Mouse (Mus musculus): Measurements from ENCODE around the gene Atp6v1fnb.

The Atp6v1fnb gene

DNA sequence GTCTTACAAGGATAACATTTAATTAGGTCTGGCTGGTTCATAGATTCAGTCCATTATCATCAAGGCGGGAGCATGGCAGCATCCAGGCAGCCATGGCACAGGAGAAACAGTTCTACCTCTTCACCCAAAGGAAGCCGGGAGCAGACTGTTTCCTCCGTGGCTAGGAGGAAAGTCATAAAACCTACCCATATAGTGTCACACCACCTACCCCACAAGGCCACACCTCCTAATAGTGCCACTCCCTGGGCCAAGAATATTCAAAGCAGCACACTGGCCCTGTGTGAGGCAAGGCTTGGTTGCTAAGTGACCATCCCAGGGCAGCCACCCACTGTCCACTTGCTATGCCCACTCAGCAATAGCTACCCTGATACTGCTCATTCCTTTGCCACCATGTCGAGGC is at the start of gene Atp6v1fnb:
Gene Atp6v1fnb (plus strand): TSS at position 301 of the 400 bp plus-strand sequence.
- DNase-seq (ENCODE audit: extremely low spot score, low spot score): no peak

DNA sequence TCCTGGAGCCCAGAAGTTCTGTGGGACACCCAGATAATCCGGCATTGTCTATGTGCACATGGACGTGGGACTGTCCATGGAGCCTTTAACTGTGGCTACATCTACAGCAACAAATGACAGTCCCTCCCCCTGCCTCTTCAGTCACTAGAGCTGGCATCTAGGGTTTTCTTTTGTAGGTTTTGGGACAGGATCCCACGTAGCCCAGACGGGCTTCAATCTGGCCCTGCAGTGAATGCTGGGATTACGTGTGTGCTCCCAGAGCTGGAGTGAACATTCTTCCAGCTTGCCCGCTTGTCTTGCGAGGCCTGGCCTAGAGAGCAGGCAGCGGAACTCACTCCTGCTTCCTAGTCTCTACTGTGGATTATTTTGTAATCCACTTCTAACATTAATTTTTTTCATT is 46.1 kb upstream of the Atp6v1fnb start:
- DNase-seq (ENCODE audit: extremely low spot score, low spot score): no peak

DNA sequence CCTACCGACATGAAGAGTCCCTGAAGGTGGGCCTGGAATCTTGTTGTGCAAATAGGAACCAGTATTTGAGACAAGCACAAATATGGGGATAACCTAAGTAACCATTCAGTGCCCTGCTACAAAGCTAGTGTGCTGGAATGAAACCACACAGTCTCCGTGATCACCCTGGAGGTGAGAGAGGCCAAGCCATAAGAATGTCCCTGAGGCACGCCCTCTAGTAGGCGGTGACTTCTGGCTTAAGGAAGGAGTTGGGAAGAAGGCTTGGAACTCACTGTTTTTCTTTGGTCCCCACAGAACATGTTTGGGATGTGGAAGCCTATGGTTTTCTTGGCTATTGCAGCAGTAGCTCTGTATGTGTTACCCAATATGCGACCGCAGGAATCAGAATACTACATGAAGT is 44.9 kb upstream of the Atp6v1fnb start:
- DNase-seq (ENCODE audit: extremely low spot score, low spot score): no peak

DNA sequence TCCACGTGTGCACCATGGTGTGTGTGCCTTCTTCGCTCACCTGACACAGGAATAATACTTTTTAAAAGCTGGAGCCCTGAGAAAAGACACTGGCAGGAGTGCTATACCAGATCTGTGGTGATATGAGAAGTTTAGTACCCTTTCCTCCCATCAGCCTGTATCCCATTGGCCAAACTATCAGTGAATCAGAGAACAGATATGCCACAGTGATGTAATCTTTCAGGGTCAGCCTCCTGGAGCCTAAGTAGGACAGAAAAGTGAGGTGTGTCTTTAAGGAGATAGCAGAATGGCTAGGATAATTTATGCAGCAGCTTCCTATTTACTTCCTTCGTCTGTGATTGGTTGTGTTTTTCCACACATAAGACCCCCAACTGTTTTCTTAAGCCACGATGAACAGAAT is 43.1 kb upstream of the Atp6v1fnb start:
- no peak for DNase-seq (ENCODE audit: extremely low spot score, low spot score)

DNA sequence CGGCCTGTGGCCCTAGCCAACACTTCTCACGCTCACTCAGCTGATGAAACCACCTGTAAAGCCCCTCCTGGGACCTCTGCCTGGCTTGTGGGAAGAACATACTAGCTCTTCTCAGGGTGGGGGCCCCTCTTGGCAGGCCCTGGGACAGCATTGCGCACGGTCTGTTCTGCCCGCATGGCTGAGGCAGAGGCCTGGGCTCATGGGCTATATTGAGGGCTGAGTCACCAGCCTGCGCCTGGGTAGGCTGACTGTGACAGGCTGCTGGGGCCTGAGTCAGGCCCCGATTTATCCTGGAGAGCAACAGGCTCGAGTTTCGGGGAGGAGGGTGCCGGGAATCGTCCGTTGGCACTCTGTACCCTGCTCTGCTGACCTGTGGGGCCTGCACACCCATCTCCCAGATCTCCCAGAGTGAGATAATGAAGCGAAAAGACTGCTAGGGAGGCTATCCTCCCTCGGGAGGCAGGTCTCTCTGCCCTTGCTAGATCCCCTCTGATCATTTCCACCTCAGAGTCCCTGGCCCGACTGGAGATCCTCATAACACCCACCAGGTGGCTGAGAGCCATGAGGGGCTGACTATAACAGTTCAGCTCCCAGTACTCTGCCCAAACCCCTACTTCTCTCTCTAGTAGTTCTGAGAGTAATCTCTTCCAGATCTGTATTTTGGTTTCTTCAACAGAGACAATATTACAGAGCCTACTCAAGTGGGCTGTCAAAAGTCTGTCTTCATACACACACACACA is 40.4 kb upstream of the Atp6v1fnb start:
- no peak for DNase-seq (ENCODE audit: extremely low spot score, low spot score)

DNA sequence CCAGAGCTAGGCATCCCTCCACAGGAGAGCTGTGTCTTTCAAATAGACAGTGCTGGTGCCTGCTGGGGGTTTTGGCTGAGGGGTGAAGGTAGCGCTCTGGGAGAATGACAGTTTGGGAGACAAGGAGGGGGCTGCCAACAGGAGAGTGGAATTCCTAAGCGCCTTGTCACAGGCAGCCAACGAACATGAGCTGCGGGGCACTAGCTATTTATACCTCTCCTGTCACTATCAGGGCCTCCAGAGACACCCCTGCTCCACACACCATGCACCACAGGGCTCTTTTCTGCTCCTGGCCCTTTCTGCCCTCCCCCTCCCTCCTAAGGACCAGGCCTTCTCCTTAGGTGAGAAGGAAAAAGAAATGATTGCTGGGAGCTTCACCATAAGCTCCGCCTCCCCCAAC is 39.8 kb upstream of the Atp6v1fnb start:
- DNase-seq (ENCODE audit: extremely low spot score, low spot score): no peak

DNA sequence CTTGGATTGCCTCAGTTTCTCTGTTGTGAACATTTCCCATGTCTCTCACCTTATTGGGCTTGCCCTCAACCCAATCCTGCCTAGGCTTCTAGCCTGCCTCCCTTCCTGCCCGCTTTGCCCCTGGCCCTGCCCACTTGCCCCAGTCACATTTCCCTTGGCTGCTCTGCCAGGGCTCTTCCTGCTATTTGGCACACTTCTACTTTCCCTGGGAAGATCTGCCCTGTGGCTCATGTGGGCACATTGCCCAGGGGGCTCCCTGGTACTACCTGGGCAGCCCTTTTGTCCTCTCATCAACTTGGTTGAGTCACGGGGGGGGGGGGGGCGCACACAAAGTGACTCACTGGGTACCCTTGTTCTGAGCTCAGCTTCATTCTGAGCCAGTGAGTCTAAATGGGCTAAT is 39.1 kb upstream of the Atp6v1fnb start:
- no peak for DNase-seq (ENCODE audit: extremely low spot score, low spot score)

DNA sequence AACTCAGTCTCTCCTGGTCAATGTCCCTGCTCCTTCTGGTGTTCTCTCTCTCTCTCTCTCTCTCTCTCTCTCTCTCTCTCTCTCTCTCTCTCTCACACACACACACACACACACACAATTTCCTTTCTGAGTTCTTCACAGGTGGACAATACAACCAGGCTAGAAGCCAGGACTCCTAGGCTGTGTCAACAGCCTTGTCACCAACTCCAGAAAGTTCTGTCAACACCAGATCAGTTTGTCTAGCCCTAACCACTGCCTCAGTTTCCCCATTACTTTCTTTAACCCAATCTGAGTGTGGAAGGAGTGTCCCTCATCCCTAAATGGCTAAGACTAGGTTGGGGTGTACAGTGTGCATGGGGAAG is 38.6 kb upstream of the Atp6v1fnb start:
- DNase-seq (ENCODE audit: extremely low spot score, low spot score): peak; percentile 27

DNA sequence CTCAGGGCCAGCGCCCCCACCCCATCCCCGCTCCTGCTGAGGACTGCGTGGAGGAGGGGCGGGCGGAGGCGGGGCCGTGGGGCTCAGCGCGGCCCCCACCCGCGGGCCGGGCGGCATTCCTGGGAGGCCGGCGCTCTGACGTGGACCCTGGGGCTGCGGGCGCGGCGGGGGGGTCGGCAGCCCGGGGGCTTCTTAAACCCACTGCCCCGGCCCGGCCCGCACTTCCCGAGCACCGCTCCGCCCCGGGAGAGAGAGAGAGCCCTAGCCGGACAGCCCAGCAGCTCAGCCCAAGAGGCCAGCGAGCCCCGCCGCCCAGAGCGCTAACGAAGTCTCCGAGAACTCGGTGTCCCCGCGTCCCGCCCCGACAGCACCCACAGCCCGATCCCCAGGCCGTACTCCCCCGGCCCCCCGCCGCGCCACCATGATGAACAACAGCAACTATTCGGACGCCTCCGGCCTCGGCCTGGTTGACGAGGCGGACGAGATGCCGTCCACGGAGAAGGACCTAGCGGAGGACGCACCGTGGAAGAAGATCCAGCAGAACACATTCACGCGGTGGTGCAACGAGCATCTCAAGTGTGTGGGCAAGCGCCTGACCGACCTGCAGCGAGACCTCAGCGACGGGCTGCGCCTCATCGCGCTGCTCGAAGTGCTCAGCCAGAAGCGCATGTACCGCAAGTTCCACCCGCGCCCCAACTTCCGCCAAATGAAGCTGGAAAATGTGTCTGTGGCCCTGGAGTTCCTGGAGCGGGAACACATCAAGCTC is 38.0 kb upstream of the Atp6v1fnb start, which contains the start of gene Flnc:
Gene Flnc (plus strand): TSS at position 219 of the 766 bp plus-strand sequence.
- DNase-seq (ENCODE audit: extremely low spot score, low spot score): peak; percentile 65

DNA sequence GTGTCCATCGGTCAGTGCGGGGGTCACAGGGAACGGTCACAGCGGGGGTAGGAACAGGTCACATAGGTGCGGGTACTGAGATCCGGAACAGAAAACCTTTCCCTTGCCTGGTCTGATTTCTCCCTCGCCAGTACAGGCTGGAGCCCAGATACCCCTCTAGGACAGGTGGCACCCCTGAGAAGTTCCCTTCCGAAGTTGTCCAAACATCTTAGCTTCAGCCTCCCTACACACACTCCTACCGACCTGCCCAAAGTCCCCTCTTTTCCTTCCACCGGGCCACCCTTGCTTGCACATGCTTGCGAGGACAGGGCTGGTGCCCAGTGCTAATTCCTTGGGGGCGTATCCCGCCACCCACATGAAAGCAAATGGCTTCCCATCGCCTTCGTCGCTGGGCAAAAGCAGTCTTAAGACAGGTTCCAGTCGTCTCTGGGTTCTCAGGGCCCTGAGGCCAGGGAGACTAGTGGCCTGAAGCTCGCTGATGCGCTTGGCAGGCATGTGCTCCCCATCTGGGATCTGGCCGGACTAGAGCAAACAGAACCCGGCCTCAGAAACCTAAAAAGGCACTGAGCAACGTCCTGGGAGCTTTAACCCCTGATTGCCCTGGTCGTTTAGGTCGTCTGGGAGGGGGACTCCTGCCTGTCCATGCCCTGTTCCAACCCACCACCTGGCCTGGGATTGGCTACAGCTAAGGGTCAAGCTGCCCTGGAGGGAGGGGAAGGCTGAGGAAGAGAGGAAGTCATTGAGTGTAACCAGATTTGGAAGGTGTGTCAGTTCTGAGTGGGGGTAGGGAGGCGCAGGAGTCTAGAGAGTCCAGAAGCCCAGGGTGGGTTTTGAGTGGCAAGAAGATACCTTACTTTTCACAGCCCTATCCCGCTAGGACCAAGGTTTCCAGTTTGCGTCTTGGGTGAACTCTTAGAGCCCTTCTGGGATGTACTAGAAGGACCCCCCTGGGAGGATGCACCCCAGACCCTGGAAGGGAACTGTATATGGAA is 37.1 kb upstream of the Atp6v1fnb start:
- peak; percentile 68 for DNase-seq (ENCODE audit: extremely low spot score, low spot score)

DNA sequence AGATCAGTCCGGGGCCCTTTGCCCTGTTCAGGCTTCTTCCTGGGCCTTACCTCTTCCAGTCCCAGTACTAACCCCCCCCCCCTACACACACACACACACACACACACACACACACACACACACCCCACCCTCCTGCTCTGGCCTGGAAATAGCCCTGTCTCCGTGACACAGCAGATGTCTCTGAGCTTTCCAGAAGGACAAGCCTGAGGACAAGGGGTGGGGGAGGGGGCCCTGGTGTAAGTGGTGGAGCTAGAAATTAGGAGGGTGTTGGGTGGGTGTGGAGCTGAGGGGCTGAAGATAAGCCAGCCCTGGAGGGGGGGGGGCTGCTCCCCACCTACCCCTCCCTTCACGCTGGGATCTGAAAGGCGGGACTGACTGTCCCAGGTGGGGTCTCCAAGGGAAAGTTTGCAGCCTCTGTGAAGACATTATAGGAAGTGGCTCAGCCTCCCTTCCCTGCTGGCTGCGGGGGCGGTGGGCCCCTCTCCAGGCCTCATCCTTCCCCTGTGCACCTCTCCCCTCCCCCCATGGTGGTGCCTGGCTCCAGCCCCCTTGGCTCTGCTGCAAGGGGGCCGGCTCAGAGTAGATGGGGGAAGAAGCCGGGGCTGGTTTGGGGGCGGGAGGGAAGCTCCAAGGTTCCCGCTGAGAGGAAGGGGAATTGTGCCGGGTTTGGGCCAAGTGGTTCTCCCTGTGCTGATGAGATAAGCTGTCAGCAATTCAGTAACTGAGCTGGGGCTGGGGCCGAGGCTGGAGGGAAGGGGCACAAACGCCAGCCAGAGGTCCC is 36.1 kb upstream of the Atp6v1fnb start:
- DNase-seq (ENCODE audit: extremely low spot score, low spot score): peak; percentile 66

DNA sequence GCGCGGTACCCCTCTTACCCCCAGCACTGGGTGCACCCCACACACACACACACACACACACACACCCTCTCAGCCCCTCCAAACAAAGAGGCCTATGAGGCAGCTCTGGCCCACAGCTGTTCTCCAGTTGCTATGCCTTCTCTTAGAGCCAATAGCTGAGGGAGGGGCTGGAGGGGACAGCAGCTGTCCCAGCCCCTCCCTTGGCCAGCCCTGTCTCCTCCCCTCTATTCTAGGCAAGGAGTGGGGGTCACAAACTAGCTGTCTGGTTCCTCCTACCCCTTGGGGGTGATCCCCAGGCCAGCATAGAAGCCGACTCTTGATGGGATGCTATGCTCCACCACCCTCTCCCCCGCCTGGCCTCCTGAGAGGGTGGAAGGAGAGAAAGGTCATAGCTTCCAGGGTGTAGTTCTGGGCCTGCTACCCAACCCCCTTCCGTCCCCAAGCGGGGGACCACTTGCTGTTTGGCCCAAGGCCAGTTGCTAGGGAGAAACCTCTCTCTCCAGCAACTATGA is 35.2 kb upstream of the Atp6v1fnb start:
- peak; percentile 53 for DNase-seq (ENCODE audit: extremely low spot score, low spot score)

DNA sequence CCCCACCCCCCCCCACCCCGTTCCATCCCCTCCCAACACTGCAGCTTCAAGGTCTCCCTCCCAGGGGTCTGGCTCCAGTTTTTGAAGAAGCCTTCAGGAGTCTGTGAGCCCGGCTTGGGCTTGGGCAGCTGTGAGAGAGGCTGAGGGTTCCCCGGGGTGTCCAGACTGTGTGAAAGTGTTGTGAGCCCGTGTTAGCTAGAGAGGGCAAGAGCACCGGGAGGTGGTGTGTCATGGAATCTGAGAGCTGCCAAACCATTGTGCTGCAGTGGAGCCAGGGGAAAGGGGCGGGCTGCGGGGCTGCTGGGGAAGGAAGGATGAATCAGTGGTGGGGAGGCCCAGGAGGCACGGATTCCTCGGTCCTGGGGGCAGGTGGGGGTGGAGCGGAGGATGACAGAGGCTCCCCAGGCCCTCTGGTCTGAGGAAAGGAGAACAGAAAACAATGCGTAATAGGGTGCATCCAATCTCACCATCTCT is 34.7 kb upstream of the Atp6v1fnb start:
- no peak for DNase-seq (ENCODE audit: extremely low spot score, low spot score)

DNA sequence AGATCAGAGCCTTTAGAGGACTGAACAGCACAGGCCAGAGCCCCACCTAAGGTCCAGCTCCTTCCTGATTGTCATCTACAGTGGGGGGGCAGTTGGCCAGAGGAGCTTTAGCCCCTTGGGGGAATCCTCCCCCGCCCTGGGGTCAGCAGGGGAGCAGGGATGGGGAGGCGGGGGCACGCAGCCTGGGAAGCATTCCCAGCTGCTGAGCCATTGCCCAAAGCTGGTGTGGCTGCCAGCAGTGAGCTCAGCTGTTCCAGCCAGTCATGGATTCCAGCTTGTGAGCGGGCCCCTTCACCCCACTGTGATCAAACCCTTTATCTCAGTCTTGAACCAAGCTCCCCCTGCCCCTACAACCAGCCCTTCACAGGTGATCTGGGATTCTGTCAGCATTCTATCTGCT is 32.0 kb upstream of the Atp6v1fnb start:
- no peak for DNase-seq (ENCODE audit: extremely low spot score, low spot score)

DNA sequence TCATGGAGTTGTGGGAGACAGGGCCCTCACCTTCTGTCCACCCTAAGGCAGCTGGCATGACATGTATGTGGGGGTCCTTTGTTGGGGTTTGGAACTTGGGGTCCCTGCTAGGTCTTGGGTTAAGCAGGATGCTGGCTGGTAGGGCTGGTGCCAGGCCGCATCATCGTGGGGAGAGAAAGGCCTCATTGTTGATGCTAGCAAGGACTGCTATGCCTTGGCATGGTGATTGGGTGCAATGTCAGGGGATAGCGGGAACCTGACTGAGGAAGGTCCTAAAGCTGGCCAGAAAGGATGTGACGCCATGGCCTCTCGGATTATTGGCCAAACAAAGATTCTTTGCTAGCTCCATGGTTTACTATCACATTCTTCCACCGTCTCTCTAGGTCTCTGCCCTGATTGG is 31.4 kb upstream of the Atp6v1fnb start:
- DNase-seq (ENCODE audit: extremely low spot score, low spot score): no peak

DNA sequence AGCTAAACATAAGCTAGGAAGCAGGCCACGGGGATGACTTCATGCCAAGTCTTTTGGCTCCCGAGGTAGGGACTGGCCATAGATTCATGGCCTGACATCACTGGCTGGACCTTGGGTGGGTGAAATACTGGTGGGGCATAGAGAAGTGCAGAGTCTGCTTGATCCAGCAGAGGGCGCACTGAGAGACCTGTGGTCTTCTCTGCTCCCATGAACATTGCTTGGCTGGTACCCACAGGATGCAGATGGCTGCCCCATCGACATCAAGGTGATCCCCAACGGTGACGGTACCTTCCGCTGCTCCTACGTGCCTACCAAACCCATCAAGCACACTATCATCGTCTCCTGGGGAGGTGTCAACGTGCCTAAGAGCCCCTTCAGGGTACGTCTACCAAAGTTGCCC is 26.5 kb upstream of the Atp6v1fnb start:
- DNase-seq (ENCODE audit: extremely low spot score, low spot score): peak; percentile 49

DNA sequence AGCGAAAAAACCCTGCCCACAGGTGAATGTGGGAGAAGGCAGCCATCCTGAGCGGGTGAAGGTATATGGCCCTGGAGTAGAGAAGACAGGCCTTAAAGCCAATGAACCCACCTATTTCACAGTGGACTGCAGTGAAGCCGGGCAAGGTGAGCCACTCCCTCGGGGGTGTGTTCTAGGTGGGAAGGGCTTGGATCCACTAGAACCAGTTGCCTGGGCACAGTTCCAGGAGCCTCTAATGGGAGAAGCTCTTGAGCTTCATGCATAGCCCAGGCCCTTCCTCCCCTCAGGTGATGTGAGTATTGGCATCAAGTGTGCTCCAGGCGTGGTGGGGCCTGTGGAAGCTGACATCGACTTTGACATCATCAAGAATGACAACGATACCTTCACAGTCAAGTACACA is 25.9 kb upstream of the Atp6v1fnb start:
- no peak for DNase-seq (ENCODE audit: extremely low spot score, low spot score)

DNA sequence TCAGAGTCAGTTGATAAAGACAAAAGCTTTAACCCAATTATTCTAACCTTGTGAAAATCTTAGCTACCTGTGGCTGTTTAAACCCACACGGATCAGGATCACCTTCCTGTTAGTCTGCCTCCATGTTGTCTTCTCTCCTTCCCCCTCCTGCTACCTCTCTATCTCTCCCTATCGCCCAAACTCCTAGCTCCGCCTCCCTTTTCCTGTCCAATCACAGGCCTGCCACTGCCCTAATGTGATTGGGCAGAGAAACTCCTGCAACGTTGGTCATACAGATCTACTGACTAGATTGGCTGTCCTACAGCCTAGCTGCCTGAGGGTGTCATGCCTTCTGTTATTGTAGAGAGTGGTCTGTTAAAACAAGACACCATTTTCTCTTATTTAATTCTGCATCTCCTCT is 21.4 kb upstream of the Atp6v1fnb start:
- DNase-seq (ENCODE audit: extremely low spot score, low spot score): no peak

DNA sequence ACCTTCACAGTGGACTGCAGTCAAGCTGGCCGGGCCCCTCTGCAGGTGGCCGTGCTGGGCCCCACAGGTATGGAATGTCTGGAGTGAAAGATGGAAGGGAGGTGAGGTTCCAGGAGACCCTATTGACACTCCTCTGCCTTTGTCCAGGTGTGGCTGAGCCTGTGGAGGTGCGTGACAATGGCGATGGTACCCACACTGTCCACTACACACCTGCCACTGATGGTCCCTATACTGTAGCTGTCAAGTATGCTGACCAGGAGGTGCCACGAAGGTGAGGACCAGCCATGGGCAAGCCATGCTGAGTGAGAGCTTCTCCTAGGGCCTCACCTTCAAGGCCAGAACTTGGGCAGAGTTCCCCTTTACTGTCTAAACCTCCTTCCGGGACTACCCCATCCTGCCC is 20.6 kb upstream of the Atp6v1fnb start:
- no peak for DNase-seq (ENCODE audit: extremely low spot score, low spot score)

DNA sequence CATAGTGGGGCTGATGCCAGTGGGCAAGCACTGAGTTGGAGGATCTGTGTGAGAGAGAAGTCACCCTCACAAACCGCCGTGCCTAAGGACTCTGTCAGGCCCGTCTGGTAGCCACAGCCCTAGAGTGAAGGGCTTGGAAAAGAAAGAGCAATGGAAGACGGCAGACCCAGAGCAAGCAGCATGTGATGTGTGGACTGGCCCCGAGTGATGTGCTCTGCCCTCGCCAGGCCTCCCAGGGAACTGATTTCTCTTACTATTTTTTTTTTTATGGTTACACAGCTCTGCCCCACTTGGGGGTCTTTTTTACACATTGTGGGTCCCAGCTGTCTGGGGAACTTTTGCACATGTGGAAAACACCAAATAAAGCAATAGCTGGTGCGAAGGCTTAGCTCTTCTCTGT is 9.7 kb upstream of the Atp6v1fnb start:
- DNase-seq (ENCODE audit: extremely low spot score, low spot score): no peak

DNA sequence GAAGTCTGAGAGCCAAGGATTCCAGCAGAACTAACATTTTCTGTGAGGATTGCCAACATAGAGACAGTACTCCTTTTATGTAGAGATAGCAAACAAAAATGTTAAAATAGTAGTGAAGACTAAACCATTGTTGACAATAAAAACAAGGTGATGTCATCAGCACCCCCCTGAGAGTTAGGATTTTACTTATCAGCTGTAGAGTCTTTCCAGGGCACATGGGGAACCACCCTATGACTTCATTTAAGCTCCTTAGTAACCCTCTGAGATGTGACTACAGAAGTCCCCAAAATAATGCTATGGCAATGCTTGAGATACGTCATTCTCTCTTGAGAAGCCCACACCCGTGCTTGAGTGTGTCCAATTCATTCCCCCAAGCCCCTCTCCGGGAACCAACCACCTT is 7.8 kb upstream of the Atp6v1fnb start:
- DNase-seq (ENCODE audit: extremely low spot score, low spot score): no peak

Measured in neural tube, embryonic 10.5 days (tissue).